Mouse (Mus musculus): ENCODE measurements around the gene Dst.

Gene Dst

GRCm38 (mm10) chr1:34069514-34070290 is 161.7 kb downstream of the Dst start:
- no peak for DNase-seq

- DNase-seq, result no peak
Observed at GRCm38 (mm10) chr1:34070474-34070873, 162.4 kb downstream of the Dst start.

GRCm38 (mm10) chr1:34070991-34071639 is 163.1 kb downstream of the Dst start:
- no peak for DNase-seq

GRCm38 (mm10) chr1:34072262-34072661 is 164.2 kb downstream of the Dst start:
- no peak for DNase-seq

GRCm38 (mm10) chr1:34073436-34074169 is 165.6 kb downstream of the Dst start:
- DNase-seq, result no peak

- DNase-seq, result no peak
Observed at GRCm38 (mm10) chr1:34074245-34075187, 166.5 kb downstream of the Dst start.

GRCm38 (mm10) chr1:34076701-34077421 is 168.8 kb downstream of the Dst start:
- DNase-seq, result no peak

GRCm38 (mm10) chr1:34077422-34077790 is 169.4 kb downstream of the Dst start:
- no peak for DNase-seq

GRCm38 (mm10) chr1:34077941-34078340 is 169.9 kb downstream of the Dst start:
- no peak for DNase-seq

GRCm38 (mm10) chr1:34089011-34089410 is 181.0 kb downstream of the Dst start:
- DNase-seq, result no peak

- DNase-seq, result no peak
Observed at GRCm38 (mm10) chr1:34090700-34091099, 182.7 kb downstream of the Dst start.

GRCm38 (mm10) chr1:34093652-34094051 is 185.6 kb downstream of the Dst start:
- DNase-seq, result peak; percentile 27 to 32

- DNase-seq, result peak; percentile 71 to 72
Observed at GRCm38 (mm10) chr1:34094301-34094700, 186.3 kb downstream of the Dst start.

GRCm38 (mm10) chr1:34095173-34095572 is 187.1 kb downstream of the Dst start:
- no peak for DNase-seq

- peak; percentile 38 to 66 for DNase-seq
Observed at GRCm38 (mm10) chr1:34096923-34097322, 188.9 kb downstream of the Dst start.

GRCm38 (mm10) chr1:34097640-34098039 is 189.6 kb downstream of the Dst start:
- DNase-seq, result peak; percentile 79 to 88

GRCm38 (mm10) chr1:34099439-34099838 is 191.4 kb downstream of the Dst start:
- DNase-seq, result peak; percentile 74 to 76

GRCm38 (mm10) chr1:34100385-34100784 is 192.4 kb downstream of the Dst start:
- DNase-seq, result no peak

GRCm38 (mm10) chr1:34102604-34103003 is 194.6 kb downstream of the Dst start:
- DNase-seq, result no peak

- DNase-seq, result no peak
Observed at GRCm38 (mm10) chr1:34103176-34103575, 195.2 kb downstream of the Dst start.

- DNase-seq, result no peak
Observed at GRCm38 (mm10) chr1:34103713-34104172, 195.7 kb downstream of the Dst start.

GRCm38 (mm10) chr1:34104846-34105245 is 196.8 kb downstream of the Dst start:
- no peak for DNase-seq

Data from cerebellum, postnatal 14 days (tissue).